Mouse (Mus musculus) cortical plate, adult 2 months (tissue): ENCODE results near the gene Alg1. TPM values are rescaled to one million over a fixed set of nuclear protein-coding genes. Genes with fewer than 3 reads are reported as not detected.

Experiments
- H3K27ac ChIP-seq: fragments of 200-500 bp; 2 replicates; pipeline ENCODE4 v1.5.1; 2012; ENCODE audit warnings: low read length, control low read depth, inconsistent platforms; ENCODE audit not compliant: insufficient read depth
- H3K4me1 ChIP-seq: fragments of 200-500 bp; 2 replicates; pipeline ENCODE4 v1.6.1; 2011; ENCODE audit warnings: low read length; ENCODE audit not compliant: control insufficient read depth, insufficient read depth
- H3K4me3 ChIP-seq: fragments of 200-500 bp; 2 replicates; pipeline ENCODE4 v1.5.1; 2011; ENCODE audit warnings: mild to moderate bottlenecking, low read length, control low read depth; ENCODE audit not compliant: insufficient read depth
- CTCF ChIP-seq: fragments of 200-500 bp; IDR thresholded peaks from 2 replicates; pipeline ENCODE4 v1.5.1; 2011; ENCODE audit warnings: mild to moderate bottlenecking, control low read depth, low read length; ENCODE audit not compliant: insufficient read depth; ENCODE audit errors: extremely low read depth
- POLR2A ChIP-seq: fragments of 200-500 bp; IDR thresholded peaks from 2 replicates; pipeline ENCODE4 v1.6.1; 2011; ENCODE audit warnings: mild to moderate bottlenecking, low read length, control low read depth; ENCODE audit not compliant: insufficient read depth; ENCODE audit errors: extremely low read depth
- polyA plus RNA-seq: library from polyadenylated mRNA; depleted of rRNA; stranded (reverse); fragments of >200 nt; gene quantifications from 2 replicates; pipeline ENCODE4 v1.2.3, GENCODE M21; 2012; rRNA removed

The Alg1 gene
- polyA plus RNA-seq: 52.7 and 58.7 TPM in 2 replicates

DNA sequence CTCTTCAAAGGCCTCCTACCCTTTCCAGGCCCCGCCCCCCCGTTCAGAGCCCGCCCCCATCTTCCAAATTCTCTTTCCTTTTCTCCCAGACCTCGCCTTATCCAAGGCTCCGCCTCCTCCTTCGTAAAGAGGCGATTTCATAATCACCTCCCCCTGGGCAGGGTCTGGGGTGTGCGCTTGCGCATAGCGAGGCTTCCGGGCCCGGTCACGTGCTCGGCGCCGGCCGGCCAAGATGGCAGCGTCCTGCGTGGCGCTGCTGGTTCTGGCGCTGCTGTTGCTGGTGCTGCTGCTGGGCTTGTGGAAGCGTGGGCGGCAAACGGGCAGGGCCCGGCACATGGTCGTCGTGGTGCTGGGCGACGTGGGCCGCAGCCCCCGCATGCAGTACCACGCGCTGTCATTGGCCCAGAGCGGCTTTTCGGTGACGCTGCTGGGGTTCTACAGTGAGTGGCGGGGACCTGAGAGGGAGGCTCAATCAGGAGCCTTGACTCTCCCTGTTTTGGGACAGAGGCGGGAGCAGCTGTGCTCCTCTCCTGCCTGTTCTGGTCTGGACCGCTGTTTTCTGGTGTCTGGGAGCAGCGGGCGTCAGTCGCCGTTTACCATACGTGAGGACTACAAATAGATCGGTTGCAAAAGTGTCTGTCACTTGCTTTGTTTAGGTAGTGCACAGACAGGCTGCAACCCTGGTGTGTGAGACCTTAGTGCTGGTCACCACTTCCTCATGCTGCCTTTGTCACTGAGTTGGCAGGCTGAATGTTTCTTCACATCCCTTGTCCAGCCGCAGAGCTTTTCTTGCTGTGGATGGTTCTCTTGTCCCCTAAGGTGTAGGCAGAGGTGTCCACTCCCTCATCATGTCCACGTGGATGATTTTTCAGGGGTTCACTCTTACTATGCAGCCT is at the start of gene Alg1:
Gene Alg1, plus strand, starts transcription at position 204 of the 896 bp plus-strand sequence.
- peaks cover 3% of the 10 kb centered on the region; the same call in 1 of the 2 replicates for H3K4me1 ChIP-seq
- TF ChIP-seq POLR2A (peak; percentile 95), CTCF (no peak)
- H3K27ac ChIP-seq: peak within 1 kb of the TSS; percentile 65
- H3K4me3 ChIP-seq: peak within 1 kb of the TSS; percentile 76

DNA sequence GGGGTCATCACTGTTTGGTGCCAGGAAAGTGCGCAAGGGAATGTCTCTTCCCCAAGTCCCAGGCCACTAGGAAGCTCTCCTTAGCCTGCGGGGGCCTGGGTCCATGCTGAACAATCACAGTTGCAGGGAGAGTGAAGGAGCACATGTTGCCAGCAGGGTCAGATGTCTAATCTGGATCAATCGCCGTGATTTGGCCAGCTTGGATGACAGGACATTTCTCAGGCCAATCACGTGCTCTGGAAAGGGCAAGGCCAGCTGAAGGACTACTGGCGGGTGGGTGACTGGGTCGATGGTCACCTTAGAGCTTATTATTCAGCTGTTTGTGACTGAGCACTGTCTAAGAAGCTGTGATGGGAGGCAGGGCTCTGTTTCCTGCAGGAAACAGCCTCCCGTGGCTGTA is 49.3 kb upstream of the Alg1 start:
- H3K27ac ChIP-seq: no peak overlapping the region
- TF ChIP-seq POLR2A: no peak
- TF ChIP-seq CTCF: no peak
- H3K4me3 ChIP-seq: no peak overlapping the region
- H3K4me1 ChIP-seq: peaks cover 3% of the 10 kb centered on the region

DNA sequence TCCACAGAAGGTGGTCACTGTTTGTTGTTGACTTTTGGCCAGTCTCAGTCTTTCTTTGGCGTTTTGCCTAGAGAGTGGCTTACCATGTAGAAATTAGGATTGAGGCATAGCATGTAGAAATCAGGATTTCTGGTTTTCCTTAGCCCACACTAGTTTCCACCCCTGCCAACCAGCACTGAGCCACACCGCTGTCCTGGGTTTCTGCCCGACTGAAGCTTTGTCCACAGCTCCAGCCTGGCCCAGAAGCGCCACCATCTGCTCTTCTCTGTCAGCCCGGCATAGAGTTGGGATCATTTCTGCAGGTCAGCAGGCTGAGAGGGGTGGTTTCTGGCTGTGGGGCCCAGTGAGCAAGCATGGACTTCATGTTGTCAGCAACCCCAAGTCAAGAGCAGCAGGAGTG is 48.5 kb upstream of the Alg1 start:
- H3K27ac ChIP-seq: no peak overlapping the region
- H3K4me3 ChIP-seq: no peak overlapping the region
- H3K4me1 ChIP-seq: peaks cover 4% of the 10 kb centered on the region
- TF ChIP-seq POLR2A (no peak), CTCF (no peak)

DNA sequence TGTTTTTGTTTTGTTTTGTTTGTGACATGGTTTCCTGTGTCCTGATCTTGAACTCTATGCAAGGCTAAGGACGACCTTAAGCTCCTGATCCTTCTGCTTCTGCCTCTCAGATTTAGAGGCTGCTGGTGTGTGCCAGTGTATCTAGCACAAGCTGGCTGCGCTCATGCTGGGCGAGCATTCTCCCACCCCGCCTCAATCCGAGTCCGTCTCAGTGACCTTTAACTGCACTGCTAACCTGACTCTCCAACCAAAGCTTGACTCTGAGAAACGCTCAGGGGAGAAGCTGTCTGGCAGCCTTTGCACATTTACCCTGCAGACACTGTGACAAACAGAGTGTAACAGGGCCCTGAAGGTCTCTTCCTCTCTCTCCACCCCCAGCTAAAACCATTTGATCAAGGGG is 47.7 kb upstream of the Alg1 start:
- TF ChIP-seq POLR2A (no peak), CTCF (no peak)
- no peak overlapping the region for H3K4me3 ChIP-seq
- peaks cover 4% of the 10 kb centered on the region for H3K4me1 ChIP-seq
- H3K27ac ChIP-seq: no peak overlapping the region

DNA sequence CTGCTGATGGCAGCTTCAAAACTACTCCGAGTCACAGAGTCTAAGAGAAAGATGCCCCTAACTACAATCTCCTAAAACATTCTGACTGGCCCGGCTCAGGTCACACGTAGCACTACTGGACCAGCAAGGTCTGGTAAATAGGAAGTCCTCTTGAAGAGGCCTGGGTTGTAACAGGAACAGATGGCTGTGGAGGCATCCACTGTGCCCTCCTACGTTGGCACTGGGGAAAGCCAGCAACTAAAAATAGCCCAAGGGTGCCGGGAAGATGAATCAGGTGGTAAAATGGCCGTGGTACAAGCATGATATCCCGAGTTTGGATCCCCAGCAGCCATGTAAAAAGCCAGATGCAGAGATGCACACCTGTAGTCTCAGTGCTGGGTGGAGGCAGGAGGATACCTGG is 47.2 kb upstream of the Alg1 start:
- Histone ChIP-seq H3K4me3 (no peak overlapping the region), H3K4me1 (peaks cover 4% of the 10 kb centered on the region), H3K27ac (no peak overlapping the region)
- no peak for TF ChIP-seq POLR2A
- no peak for TF ChIP-seq CTCF

DNA sequence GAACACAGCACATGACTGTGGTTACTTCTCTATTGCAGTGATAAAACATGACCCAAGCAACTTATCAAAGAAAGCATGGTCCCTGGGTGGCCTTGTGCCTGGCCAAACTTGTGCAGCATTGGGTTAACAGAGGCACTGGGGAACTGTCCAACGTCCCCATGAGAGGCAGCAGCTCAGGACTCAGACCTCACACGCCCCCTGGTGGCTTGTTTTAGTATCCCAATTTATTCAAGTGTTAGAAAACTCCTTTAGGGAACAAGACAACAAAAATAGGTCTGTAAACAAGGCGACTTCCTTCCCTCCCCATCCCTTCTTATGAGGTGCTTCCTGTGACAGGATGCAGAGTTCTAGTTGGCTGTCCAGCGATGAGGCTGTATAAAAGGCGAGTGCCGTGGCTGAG is 38.3 kb upstream of the Alg1 start:
- H3K4me3 ChIP-seq: no peak overlapping the region
- H3K4me1 ChIP-seq: no peaks in the 10 kb centered on the region
- TF ChIP-seq POLR2A (no peak), CTCF (peak; percentile 59)
- no peak overlapping the region for H3K27ac ChIP-seq

DNA sequence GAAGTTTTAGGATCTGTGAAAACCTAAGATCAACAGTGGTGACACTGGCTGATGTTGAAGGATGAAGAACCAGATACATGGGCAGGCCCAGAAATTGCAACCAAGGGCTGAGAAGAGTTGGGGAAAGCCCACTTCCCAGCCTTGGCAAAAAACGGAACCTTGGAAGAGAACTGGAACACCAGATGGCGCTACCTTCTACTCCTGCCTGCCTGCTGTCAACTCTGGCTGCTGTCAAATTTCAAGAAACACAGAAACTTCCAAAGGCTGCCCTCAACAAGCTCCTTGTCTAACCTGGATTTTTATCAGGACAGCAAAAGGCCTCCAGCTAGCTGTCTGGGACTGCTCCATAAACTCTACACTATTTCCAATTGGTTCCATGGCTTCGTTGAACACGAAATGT is 30.7 kb upstream of the Alg1 start:
- H3K4me3 ChIP-seq: peak overlapping the region; percentile 88; the same call in 1 of the 2 replicates
- no peaks in the 10 kb centered on the region; the same call in 1 of the 2 replicates for H3K4me1 ChIP-seq
- TF ChIP-seq CTCF (peak; percentile 74), POLR2A (no peak)
- H3K27ac ChIP-seq: no peak overlapping the region

DNA sequence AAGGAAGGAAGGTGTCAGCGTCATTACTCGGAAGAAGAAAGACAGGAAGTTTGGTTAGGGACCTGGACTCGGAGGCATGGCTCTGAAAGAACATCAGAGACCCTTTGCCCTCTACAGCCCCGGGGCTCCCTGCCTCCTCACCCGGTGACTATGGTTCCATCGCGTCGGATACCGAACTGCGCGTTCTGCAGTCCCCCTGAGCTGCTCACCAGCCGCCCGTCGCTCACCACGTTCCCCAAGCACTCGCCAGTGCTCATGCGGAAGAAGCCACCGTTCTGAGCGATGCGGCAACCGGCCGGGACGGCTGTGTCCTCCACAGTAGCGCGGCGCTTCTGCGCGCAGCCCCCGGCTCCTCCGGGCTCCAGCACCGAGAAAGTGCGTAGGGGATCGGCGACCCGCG is 30.2 kb upstream of the Alg1 start:
- no peak for TF ChIP-seq CTCF
- no peak for TF ChIP-seq POLR2A
- Histone ChIP-seq H3K27ac (peak overlapping the region; percentile 41; the same call in 1 of the 2 replicates), H3K4me3 (peak overlapping the region; percentile 88), H3K4me1 (no peaks in the 10 kb centered on the region; the same call in 1 of the 2 replicates)

DNA sequence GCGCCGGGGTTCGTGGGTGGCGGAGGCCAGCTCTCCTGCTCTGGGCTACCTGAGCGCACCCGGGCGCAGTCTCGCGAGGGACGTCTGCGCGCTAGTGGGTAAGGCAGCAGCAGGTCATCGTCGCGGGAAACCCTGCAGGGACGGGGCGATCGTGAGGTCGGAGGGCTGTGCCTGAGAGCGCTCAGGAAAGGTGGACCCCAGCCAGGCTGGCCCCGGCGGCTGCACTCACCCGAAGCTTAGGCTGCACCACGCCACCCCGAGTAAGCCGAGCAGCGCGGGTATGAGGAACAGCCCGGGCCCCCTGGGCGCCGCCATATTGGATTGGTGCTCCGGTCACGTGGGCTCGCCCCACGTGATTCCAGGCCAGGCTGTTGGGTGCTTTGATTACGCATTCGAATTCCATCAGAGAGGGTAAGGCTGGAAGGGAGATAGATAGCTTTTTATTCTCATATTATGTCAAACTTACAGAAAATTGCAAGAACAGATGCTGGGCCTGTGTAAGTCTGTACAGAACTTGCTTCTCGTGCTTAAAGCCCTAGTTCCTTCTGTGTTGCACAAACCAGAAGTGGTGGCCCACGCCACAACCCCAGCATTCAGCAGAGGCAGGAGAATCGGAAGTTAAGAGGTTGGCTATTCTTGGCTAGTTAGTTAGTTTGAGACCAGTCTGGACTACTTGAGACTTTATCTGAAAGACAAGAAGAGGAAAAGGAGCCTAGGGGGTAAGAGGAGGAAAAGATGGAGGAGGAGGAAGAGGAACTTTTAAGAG is 29.6 kb upstream of the Alg1 start, which contains the start of gene Nagpa:
Gene Nagpa, minus strand, starts transcription at position 345 of the 766 bp plus-strand sequence.
- Histone ChIP-seq H3K27ac (peak within 1 kb of the TSS; percentile 51; the same call in 1 of the 2 replicates), H3K4me1 (no peaks in the 10 kb centered on the region; the same call in 1 of the 2 replicates), H3K4me3 (peak within 1 kb of the TSS; percentile 88)
- TF ChIP-seq CTCF: no peak
- peak; percentile 55; the same call in 1 of the 2 replicates for TF ChIP-seq POLR2A

DNA sequence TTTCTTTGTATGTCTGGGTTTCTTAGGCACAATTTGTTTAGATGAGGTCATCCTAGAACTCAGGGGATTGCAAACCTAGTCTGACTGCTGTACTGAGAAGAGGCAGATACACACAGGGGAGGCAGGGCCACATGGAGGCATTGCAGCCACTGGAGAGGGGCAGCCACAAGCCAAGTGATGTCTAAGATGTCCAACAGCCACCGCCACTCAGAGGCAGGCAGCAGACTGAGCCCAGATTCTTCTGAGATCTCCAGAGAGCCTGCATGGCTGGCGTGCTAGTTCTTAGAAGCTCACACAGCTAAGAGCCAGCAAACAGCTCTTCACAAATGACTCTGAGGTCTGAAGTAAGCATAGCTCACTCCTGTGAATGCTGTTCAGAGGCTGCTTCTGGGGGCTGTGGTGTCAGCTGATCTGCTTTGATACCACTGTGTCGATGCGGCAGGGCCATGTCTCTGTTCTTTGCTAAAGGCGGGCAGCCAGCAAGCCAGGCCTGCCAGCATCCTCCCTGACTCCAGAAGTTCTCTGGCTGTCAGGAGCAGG is 27.9 kb upstream of the Alg1 start:
- Histone ChIP-seq H3K4me1 (no peaks in the 10 kb centered on the region; the same call in 1 of the 2 replicates), H3K27ac (no peak overlapping the region), H3K4me3 (no peak overlapping the region)
- no peak for TF ChIP-seq CTCF
- TF ChIP-seq POLR2A: no peak
